Mouse (Mus musculus): ENCODE measurements around the gene Cd302. TPM values are rescaled to one million over a fixed set of nuclear protein-coding genes. Genes with fewer than 3 reads are reported as not detected.

Gene Cd302
- polyA plus RNA-seq, 1 experiment from 2014 or later = 38.1 TPM

DNA sequence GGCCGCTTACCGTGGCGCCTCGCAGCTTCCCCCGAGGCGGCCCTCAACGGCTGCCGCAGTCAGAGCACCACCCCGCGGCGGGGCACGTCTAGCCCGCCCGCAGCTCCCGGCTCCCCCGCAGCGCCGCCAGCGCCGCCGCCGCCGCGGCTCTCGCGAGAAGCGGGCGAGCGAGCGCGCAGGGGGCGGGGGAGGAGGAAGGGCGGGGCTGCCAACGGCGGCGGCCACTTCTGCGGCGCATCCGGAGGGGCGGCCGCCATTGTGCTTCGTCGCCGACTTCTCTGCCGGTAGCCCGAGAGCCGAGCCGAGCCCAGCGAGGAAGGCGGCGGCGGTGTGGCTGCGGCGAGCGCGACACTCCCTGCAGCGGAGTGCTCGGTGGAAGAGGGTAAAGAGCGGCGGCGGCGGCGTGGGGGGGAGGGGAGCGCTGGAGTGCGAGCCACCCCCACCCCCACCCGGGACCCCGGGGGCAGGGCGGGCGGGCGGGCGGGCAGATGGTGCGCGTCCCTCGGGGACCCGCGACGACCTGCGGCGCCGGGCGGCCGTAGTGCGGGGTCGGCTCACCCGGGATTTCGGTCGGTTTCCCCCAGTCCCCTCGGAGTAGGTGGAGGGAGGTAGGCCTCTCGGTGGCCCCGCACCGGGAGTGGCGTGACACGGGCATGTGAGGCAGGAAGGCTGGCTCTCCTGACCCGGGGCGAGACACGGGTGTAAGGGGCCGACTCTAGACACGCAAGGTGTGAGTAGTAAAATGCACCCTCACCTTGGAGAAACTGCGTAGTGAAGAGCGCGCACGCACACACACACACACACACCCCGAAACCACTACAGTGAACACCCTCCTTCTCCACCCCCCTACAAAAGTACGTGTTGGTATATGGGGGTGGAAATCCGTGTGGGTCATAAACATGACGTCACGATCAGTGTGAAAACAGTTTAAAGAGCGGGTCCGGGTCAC lies 74.3 kb downstream of the Cd302 start, which contains the start of the genes Baz2b and March7:
Gene Baz2b (minus strand): TSS at position 137 of the 949 bp plus-strand sequence.
Gene March7 (plus strand): TSS at position 185 of the 949 bp plus-strand sequence.
- peaks cover 21% of the 10 kb centered on the region for H3K4me1 ChIP-seq
- peak within 1 kb of the TSS; percentile 51 for H3K4me2 ChIP-seq
- peak within 1 kb of the TSS; percentile 84 for H3K4me3 ChIP-seq
- H3K9me3 ChIP-seq = no peaks in the 10 kb centered on the region
- H3K36me3 ChIP-seq = peaks cover 11% of the 10 kb centered on the region
- peak; percentile 85 for ATAC-seq (ENCODE audit: insufficient number of reproducible peaks, low FRiP score, low TSS enrichment, low read depth)
- H3K27me3 ChIP-seq = no peaks in the 10 kb centered on the region
- H3K9ac ChIP-seq = peak within 1 kb of the TSS; percentile 89
- H3K27ac ChIP-seq = peak within 1 kb of the TSS; percentile 94
- under 1% methylated on average over 80 of the region's 109 CpGs for WGBS

DNA sequence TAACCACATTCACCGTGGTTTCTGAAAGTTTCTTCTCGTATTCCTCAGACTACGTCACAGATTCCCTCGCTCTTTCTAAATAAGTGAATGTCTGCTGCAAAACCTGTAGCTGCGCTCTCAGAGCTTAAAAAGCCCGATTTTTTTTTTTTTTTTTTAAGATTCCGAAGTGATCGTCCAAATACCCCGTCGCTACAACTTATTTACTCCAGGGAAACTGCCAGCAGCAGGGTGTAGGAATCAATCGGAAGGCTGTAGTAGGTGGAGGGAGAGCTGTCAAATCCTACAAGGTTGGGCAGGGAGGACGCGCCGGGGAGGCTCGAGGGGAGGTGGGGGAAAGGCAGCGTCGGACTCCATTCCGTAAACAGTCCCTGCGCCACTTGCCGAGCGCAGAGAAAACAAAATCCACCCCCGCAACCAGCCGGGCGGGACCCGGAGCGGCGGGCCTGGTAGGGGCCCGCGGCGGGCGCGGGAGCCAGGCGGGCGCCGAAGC lies 75.1 kb downstream of the Cd302 start:
- peak overlapping the region; percentile 89 for H3K9ac ChIP-seq
- WGBS = under 1% methylated on average over 32 of the region's 35 CpGs
- peak overlapping the region; percentile 51 for H3K4me2 ChIP-seq
- peaks cover 16% of the 10 kb centered on the region for H3K36me3 ChIP-seq
- peak overlapping the region; percentile 84 for H3K4me3 ChIP-seq
- H3K4me1 ChIP-seq = peaks cover 21% of the 10 kb centered on the region
- ATAC-seq (ENCODE audit: insufficient number of reproducible peaks, low FRiP score, low TSS enrichment, low read depth) = no peak
- H3K27ac ChIP-seq = peak overlapping the region; percentile 94
- H3K9me3 ChIP-seq = no peaks in the 10 kb centered on the region
- H3K27me3 ChIP-seq = no peaks in the 10 kb centered on the region

GRCm38 (mm10) chr2:60205795-60206194 lies 78.5 kb downstream of the Cd302 start:
- Histone ChIP-seq H3K4me1 (peaks cover 7% of the 10 kb centered on the region), H3K9ac (no peak overlapping the region), H3K27ac (no peak overlapping the region), H3K36me3 (peaks cover 16% of the 10 kb centered on the region), H3K4me2 (no peak overlapping the region), H3K4me3 (no peak overlapping the region), H3K27me3 (no peaks in the 10 kb centered on the region), H3K9me3 (no peaks in the 10 kb centered on the region)
- 77% methylated on average over 6 of the region's 6 CpGs for WGBS
- ATAC-seq (ENCODE audit: insufficient number of reproducible peaks, low FRiP score, low TSS enrichment, low read depth) = no peak

- no peaks in the 10 kb centered on the region for H3K9me3 ChIP-seq
- no peak overlapping the region for H3K27ac ChIP-seq
- H3K4me1 ChIP-seq = peaks cover 7% of the 10 kb centered on the region; the same call in 1 of the 2 replicates
- H3K4me2 ChIP-seq = no peak overlapping the region
- no peak overlapping the region for H3K9ac ChIP-seq
- H3K36me3 ChIP-seq = peaks cover 16% of the 10 kb centered on the region
- 75% methylated on average over 6 of the region's 6 CpGs for WGBS
- H3K27me3 ChIP-seq = no peaks in the 10 kb centered on the region
- no peak overlapping the region for H3K4me3 ChIP-seq
- no peak for ATAC-seq (ENCODE audit: insufficient number of reproducible peaks, low FRiP score, low TSS enrichment, low read depth)
Observed at GRCm38 (mm10) chr2:60204162-60204561, 80.1 kb downstream of the Cd302 start.

DNA sequence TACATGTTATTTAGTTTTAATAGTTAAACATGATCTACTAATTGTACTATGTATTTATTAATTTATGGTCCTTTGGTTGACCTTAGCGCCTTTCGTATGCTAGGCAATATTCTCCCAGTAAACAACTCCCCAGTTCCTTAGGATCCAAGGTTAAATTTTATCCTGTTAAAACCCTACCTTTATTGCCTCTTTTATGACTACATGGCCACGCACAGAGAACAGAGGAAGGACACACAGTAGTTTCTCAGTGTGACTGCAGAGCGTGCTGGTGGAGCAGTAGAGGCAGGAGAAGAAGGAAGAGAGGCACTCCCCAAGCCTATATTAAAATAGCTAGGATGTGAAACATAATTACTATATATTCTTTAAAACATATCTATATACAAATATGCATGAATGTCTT lies 80.6 kb downstream of the Cd302 start:
- 76% methylated on average over 4 of the region's 4 CpGs for WGBS

DNA sequence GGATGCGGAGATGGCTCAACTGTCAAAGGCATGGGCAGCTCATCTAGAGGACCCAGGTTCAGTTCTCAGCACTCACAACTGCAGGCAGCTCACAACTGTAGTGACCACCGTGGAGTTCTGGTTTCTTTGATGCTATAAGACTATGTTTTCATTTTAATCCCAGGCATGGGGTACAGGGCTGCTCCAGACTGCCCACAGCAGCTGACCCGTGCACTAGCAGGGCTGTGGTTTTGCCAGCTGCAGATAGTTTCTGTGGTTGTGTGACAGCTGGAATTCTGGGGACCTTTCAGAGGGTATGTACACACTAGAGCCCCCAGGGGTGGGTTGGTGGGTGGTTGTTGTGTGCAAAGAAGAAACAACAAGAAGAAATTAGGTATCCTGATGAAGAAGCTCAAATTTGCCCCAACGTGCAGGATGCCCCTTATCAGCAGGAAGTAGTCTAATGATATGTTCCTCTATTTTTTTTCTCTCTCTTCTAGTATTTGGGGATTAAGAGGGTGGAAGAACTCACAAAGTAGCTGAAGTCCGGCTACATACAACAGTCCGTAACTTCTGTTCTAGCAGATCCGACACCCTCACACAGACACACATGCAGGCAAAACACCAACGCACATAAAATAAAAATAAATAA lies 81.3 kb downstream of the Cd302 start:
- Histone ChIP-seq H3K27me3 (no peaks in the 10 kb centered on the region), H3K9ac (no peak overlapping the region), H3K27ac (no peak overlapping the region), H3K9me3 (no peaks in the 10 kb centered on the region), H3K4me2 (no peak overlapping the region), H3K4me1 (0 out of 2 replicates have a peak, but pooled peaks cover 2% of the 10 kb centered on the region), H3K36me3 (peaks cover 16% of the 10 kb centered on the region), H3K4me3 (no peak overlapping the region)
- no peak for ATAC-seq (ENCODE audit: insufficient number of reproducible peaks, low FRiP score, low TSS enrichment, low read depth)
- 87% methylated on average over 8 of the region's 8 CpGs for WGBS

More for the DNA sequence above, 80.6 kb downstream of the Cd302 start:
- Histone ChIP-seq H3K4me1 (peaks cover 7% of the 10 kb centered on the region; the same call in 1 of the 2 replicates), H3K4me2 (no peak overlapping the region), H3K36me3 (peaks cover 16% of the 10 kb centered on the region), H3K9me3 (no peaks in the 10 kb centered on the region), H3K27ac (no peak overlapping the region), H3K4me3 (no peak overlapping the region), H3K27me3 (no peaks in the 10 kb centered on the region), H3K9ac (no peak overlapping the region)
- no peak for ATAC-seq (ENCODE audit: insufficient number of reproducible peaks, low FRiP score, low TSS enrichment, low read depth)

Other genes with a start within 250 kb of the Cd302 start
- 47.0 and 52.8 TPM in 2 replicates for gene Baz2b, start 74.6 kb downstream of the Cd302 start, polyA plus RNA-seq (2015; fragmentation: Nextera tagmentation; extraction: Ambion mirVana)
- gene March7, start 74.6 kb downstream of the Cd302 start, polyA plus RNA-seq (2015; fragmentation: Nextera tagmentation; extraction: Ambion mirVana) = 72.1 and 76.3 TPM in 2 replicates
- gene Ly75, start 98.8 kb upstream of the Cd302 start, polyA plus RNA-seq (2015; fragmentation: Nextera tagmentation; extraction: Ambion mirVana) = 0.61 and 0.73 TPM in 2 replicates